Mouse (Mus musculus): Measurements from ENCODE around the gene Zfp280d.

DNA sequence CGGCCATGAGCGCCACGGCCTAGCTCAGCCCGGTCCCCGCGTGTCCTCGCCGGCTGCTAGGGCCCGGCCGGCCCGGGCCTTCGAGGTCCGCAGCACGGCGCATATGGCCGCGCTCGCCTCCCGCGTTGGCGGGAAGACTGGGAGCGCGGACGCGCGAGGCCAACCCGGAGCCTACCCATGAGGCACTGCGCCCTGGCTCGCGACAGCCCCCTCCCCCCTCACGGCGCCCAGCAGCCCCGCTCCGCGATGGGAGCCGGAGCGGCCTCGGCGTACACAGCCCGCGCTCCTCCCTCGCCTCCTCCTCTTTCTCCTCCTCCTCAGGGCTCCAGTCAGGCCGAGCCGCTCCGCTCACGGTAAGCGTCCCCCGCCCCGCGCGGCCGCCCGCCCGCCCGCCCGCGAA is at the start of gene Zfp280d:
- TF ChIP-seq CTCF (IDR thresholded peaks at IDR 0.05; ENCODE audit: insufficient read depth, low read length) (no peak), POLR2A (IDR thresholded peaks at IDR 0.05; ENCODE audit: borderline replicate concordance, extremely low read depth, low read depth, low read length) (peak; percentile 66; the same call in 1 of the 2 replicates)

All from lung, adult 2 months (tissue).